Mouse (Mus musculus) spleen, adult 2 months (tissue): ENCODE results near the gene P2rx1. TPM values are rescaled to one million over a fixed set of nuclear protein-coding genes. Genes with fewer than 3 reads are reported as not detected.
A peak's percentile ranks its signal among the peaks of the same experiment; 100 is the strongest.

Experiments used
- DNase-seq, 2 experiments: peaks; one replicate each; pipeline versions ENCODE4 v3.0.0 to v3.0.0-alpha.2; 2012 to 2021; ENCODE audit warnings: low spot score in 2 of 2, low read depth in 1 of 2
- H3K27ac ChIP-seq: fragments of 200-500 bp; 2 replicates; pipeline ENCODE4 v1.5.1; 2012; ENCODE audit warnings: low read length, inconsistent platforms; ENCODE audit not compliant: insufficient read depth
- H3K27me3 ChIP-seq: fragments of 200-500 bp; 2 replicates; pipeline ENCODE4 v1.6.1; 2012; ENCODE audit warnings: mild to moderate bottlenecking, moderate library complexity, low read length, inconsistent platforms; ENCODE audit not compliant: control insufficient read depth, insufficient read depth
- H3K36me3 ChIP-seq: fragments of 200-500 bp; 2 replicates; pipeline ENCODE4 v1.6.1; 2012; ENCODE audit warnings: mild to moderate bottlenecking, low read length, inconsistent platforms; ENCODE audit not compliant: control insufficient read depth, insufficient read depth
- H3K4me1 ChIP-seq: fragments of 200-500 bp; 2 replicates; pipeline ENCODE4 v1.6.1; 2011; ENCODE audit warnings: inconsistent platforms; ENCODE audit not compliant: control insufficient read depth, insufficient read depth, insufficient read length
- H3K4me3 ChIP-seq: fragments of 200-500 bp; 2 replicates; pipeline ENCODE4 v1.5.1; 2011; ENCODE audit warnings: mild to moderate bottlenecking, inconsistent platforms; ENCODE audit not compliant: insufficient read depth, insufficient read length; ENCODE audit errors: extremely low read depth
- CTCF ChIP-seq: fragments of 200-500 bp; IDR thresholded peaks from 2 replicates; pipeline ENCODE4 v1.5.1; 2011; ENCODE audit warnings: mild to moderate bottlenecking, inconsistent platforms; ENCODE audit not compliant: insufficient read depth, insufficient read length, insufficient replicate concordance; ENCODE audit errors: extremely low read depth
- POLR2A ChIP-seq: fragments of 200-500 bp; IDR thresholded peaks from 2 replicates; pipeline ENCODE4 v1.6.1; 2011; ENCODE audit warnings: low read depth, low read length, inconsistent platforms
- WGBS: fragments of 180-500 bp; shearing (Covaris S2); methylation state at CpG from one replicate; pipeline ENCODE4 v1.1.7; 2018; 5-methylcytosine and 5-hydroxymethylcytosine counted together
- polyA plus RNA-seq: library from polyadenylated mRNA; depleted of rRNA; stranded (reverse); fragments of >200 nt; gene quantifications from 2 replicates; pipeline ENCODE4 v1.2.3, GENCODE M21; 2012

P2rx1 gene
- polyA plus RNA-seq, 1 experiment: 14.3 TPM

- Histone ChIP-seq H3K27ac (no peak overlapping the region), H3K4me1 (peaks cover 52% of the 10 kb centered on the region), H3K27me3 (no peaks in the 10 kb centered on the region), H3K4me3 (no peak overlapping the region), H3K36me3 (no peaks in the 10 kb centered on the region)
- TF ChIP-seq POLR2A (no peak), CTCF (no peak)
- DNase-seq: no peak
- 53% methylated on average over 5 of the region's 5 CpGs for WGBS
Observed at GRCm38 (mm10) chr11:72955339-72955974, 43.4 kb upstream of the P2rx1 start.

- Histone ChIP-seq H3K4me3 (no peak overlapping the region), H3K27ac (no peak overlapping the region), H3K36me3 (no peaks in the 10 kb centered on the region), H3K27me3 (no peaks in the 10 kb centered on the region), H3K4me1 (peaks cover 53% of the 10 kb centered on the region)
- 15% methylated on average over 2 of the region's 2 CpGs for WGBS
- no peak for DNase-seq
- TF ChIP-seq POLR2A (no peak), CTCF (no peak)
Observed at GRCm38 (mm10) chr11:72957318-72957717, 41.6 kb upstream of the P2rx1 start.

GRCm38 (mm10) chr11:72959924-72960679 lies 38.8 kb upstream of the P2rx1 start:
- H3K4me1 ChIP-seq: peaks cover 44% of the 10 kb centered on the region
- no peak for TF ChIP-seq POLR2A
- TF ChIP-seq CTCF: no peak
- peak overlapping the region; percentile 92; the same call in 1 of the 2 replicates for H3K4me3 ChIP-seq
- H3K27me3 ChIP-seq: no peaks in the 10 kb centered on the region
- H3K36me3 ChIP-seq: peaks cover under 1% of the 10 kb centered on the region; the same call in 1 of the 2 replicates
- H3K27ac ChIP-seq: 0 out of 2 replicates have a peak overlapping the region, but pooled peaks have one; percentile 72
- 30% methylated on average over 15 of the region's 15 CpGs for WGBS
- DNase-seq: no peak

- TF ChIP-seq POLR2A (no peak), CTCF (no peak)
- 7% methylated on average over 15 of the region's 15 CpGs for WGBS
- Histone ChIP-seq H3K4me1 (peaks cover 39% of the 10 kb centered on the region), H3K27me3 (no peaks in the 10 kb centered on the region), H3K27ac (peak overlapping the region; percentile 72), H3K4me3 (peak overlapping the region; percentile 92), H3K36me3 (peaks cover 2% of the 10 kb centered on the region; the same call in 1 of the 2 replicates)
- no peak for DNase-seq
Observed at GRCm38 (mm10) chr11:72960723-72961071, 38.2 kb upstream of the P2rx1 start.

- Histone ChIP-seq H3K4me1 (peaks cover 39% of the 10 kb centered on the region), H3K27ac (peak within 1 kb of the TSS; percentile 96), H3K36me3 (peaks cover 2% of the 10 kb centered on the region; the same call in 1 of the 2 replicates), H3K27me3 (no peaks in the 10 kb centered on the region), H3K4me3 (peak within 1 kb of the TSS; percentile 92)
- peak; percentile 73 to 86 for DNase-seq
- TF ChIP-seq POLR2A (peak; percentile 62), CTCF (no peak)
- under 1% methylated on average over 65 of the region's 70 CpGs for WGBS
Observed at GRCm38 (mm10) chr11:72961072-72961980, 37.6 kb upstream of the P2rx1 start, which contains the start of gene Atp2a3. Gene Atp2a3, plus strand, starts transcription at chr11:72961169.

GRCm38 (mm10) chr11:72962378-72962777 lies 36.5 kb upstream of the P2rx1 start:
- Histone ChIP-seq H3K27me3 (no peaks in the 10 kb centered on the region), H3K4me3 (peak overlapping the region; percentile 92), H3K4me1 (peaks cover 36% of the 10 kb centered on the region), H3K27ac (peak overlapping the region; percentile 75), H3K36me3 (peaks cover 2% of the 10 kb centered on the region; the same call in 1 of the 2 replicates)
- DNase-seq: no peak
- 53% methylated on average over 2 of the region's 2 CpGs for WGBS
- TF ChIP-seq POLR2A (no peak), CTCF (no peak)
